Mouse (Mus musculus) retina, postnatal 7 days (tissue): ENCODE data around the gene Sumo1.
"Not testable (repeated sequence)": the region's sequence is repeated elsewhere in the genome, so short reads cannot be mapped to it uniquely, and the experiment has no call there.

ENCODE experiments used
- DNase-seq: peaks from one replicate; pipeline ENCODE4 v3.0.0-alpha.2; 2012; ENCODE audit warnings: low read depth, low spot score

Gene Sumo1

DNA sequence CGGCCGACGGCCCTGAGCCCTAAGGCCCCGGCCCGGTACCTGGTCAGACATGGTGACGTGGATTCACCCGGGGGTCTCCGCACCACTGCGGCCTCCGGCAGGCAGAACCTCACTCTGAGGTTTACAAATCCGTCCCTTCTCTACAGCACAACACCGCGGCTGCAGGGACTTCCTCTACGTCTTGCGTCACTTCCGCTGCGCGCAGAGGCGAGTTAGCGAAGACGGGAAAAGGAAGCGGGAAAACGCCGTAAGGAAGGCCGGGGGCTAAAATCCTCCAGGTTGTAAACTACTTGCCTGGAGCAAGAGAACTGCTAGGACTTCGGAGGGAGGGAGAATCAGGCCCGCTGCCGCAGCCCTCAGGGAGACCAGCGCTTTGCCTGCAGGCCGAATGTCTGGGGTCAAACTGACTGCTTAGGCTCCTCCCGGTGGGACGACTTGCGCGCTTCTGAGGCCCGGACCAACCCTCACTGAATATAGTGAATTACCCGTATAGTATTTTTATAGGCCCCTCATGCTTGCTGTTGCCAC, at the start of gene Sumo1:
Gene Sumo1, minus strand, starts transcription at position 194 of the 528 bp plus-strand sequence.
- peak; percentile 93 for DNase-seq

DNA sequence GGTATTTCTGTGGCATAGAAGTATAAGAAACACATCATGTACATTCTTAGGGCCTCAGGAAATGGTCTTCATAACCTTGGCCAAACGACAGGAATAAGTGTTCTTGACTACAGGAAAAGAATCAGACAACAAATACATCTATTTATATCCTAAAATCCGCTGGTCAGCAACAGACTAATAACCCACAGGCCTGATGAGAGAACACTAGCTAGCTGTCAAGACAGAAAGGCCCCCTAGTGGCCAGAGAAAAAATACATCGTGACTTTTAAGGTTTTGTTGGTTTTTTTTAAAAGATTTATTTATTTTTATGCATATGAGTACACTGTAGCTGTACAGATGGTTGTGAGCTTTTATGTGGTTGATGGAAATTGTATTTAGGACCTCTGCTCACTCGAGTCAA, 49.3 kb upstream of the Sumo1 start:
- DNase-seq: peak; percentile 3

DNA sequence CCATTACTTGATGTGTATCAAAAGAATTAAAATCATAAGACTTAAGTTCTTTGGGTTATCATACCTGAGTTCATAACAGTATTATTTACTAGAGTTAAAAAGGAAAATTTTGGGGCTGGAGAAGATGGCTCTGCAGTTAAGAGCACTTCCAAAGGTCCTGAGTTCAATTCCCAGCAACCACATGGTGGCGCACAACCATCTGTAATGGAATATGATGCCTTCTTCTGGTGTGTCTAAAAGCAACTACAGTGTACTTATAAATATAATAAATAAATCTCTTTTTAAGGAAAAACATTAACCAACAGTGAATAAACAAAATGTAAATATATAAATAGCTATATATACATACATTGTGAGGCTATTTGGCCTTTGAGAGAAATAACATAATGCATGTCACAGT, 31.1 kb upstream of the Sumo1 start:
- DNase-seq: no peak

DNA sequence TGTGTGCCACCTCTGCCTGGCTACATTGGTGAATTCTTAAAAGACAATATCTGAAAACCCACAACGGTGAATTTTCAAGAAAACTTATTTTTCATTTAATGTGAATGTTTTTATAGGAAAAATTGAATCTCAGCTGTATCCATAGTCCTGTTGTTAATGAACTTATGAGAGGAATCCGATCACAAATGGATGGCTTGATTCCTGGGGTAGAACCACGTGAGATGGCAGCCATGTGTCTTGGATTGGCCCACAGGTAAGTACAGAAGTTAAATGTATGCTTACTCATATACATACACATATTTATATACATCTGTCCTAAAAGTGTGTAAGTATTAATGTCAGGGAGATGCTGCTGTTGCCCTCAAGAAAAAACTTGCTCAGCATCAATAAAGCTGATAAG, 27.6 kb upstream of the Sumo1 start:
- no peak for DNase-seq

DNA sequence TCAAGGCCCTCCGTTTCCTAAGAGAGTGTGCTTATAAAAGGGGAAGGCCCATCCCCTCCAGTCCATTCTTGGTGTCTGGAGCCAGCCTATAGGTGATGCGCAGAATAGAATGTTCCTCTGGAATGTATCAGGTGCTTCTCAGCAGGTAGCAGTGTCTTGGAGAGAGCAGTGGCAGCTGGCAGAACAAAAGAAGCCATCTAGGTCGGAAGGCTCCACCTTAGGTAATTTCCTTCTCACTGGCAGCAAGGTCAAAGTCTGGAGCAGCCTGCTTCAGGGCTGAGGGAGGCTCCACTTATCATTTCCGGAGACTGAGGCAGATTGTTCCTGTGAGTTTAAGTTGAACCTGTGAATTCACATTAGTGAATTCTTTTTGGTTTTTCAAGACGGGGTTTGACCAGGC, 27.1 kb upstream of the Sumo1 start:
- no peak for DNase-seq

DNA sequence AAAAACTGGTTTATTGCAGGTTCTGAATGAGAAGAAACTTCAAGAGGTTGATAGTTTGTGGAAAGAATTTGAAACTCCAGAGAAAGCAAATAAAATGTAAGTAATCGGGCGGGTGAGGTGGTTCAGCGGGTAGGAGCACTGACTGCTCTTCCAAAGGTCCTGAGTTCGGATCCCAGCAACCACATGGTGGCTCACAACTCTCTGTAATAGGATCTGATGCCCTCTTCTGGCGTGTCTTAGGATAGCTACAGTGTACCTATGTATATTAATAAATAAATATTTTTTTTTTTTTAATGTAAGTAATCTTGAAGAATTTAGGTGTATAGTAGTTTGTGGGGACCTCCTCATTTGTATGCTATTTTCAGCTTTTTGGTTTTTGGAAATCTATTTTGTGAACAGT, 19.8 kb upstream of the Sumo1 start:
- no peak for DNase-seq

DNA sequence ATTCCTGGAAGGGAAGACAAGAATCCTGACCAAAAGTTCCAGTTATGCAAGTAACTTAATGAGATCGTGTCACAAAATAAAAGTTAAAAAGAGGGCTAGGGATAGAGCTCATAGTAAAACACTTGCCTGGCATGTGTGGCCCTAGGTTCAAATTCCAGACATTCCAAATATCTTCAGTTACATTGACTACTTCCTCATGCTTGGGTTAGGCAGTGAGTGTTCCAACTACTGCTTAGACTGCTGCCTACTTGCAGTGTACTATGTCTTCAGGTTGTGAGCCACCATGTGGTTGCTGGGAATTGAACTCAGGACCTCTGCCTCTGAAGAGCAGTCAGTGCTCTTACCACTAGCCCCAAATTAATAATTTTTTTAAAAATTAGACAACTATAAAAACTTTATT, 16.9 kb upstream of the Sumo1 start:
- no peak for DNase-seq

DNA sequence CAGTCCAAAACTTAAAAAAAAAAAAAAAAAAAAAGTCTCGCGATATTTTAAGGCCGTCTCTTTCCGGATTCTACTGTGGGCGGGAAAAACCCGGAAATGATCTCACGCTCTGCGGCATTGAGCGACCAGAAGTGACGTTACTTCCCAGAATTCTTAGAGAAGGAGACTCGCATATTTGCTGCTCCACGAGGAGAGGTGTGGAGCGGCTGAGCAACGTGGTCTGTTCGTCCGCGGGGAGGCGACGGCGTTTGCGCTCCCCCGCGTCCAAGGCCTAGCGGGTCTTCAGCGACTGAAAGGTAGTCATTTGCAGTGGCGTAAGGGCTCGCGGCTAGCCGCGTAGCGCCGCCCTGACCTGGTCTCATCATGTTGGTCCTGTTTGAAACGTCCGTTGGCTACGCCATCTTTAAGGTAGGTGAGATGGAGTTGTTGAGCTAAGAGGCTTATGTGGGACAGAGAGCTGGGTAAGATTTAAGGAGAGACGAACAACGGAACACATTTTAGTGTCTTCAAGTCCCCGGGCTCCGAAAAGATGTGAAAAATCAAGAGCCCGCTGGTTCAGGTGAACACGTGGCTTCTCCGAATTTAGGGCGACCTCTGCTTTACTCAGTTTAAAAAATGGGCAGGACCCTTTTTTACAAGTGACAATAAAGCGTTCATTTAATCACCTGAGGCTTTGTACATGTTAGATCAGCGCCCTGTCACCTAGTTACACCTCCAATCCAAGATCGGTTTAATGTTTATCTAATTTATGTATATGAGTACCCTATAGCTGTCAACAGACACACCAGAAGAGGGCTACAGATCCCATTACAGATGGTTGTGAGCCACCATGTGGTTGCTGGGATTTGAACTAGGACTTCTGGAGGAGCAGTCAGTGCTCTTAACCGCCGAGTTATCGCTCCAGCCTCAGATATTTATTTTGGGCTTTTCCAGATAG, 14.5 kb upstream of the Sumo1 start, which contains the start of gene Nop58:
Gene Nop58, plus strand, starts transcription at position 153 of the 937 bp plus-strand sequence.
- peak; percentile 96 for DNase-seq

DNA sequence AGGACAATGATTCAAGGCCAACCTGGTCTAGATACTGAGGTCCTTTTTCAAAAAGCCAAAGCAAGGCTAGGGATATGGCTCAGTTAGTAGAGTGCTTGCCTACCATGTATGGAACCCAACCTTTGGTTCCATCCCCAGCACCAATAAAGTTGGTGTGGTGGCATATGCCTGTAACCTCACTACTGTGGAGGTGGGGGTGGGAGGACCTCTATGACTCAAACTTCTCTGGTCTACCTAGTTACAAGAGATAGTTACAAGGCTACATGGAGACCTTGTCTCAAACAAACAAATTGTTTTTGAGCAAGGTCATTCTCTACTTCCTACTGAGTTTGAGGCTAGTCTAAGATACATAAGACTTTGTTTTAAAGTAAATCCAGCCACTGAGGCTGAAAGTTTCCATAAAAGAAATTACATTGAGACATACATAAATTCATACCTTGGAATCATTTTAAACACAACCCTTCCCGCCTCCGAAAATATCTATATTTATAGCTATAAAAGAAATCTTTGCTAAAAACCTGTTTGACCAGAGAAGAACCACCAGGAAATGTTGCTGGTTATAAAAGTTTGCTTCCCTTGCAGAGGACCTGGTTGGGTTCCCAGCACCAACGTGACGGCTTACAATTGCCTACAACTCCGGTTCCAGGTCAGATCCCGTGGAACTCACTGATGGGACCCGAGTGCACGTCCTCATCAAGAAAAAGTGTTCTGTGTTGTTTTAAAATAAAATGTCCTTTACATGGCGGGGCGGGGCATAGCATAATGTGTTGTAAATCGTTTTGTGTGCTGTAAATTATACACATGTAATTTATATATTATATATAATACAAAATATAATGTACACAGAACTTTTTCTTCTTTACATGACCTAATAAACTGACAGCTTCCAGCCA, 13.5 kb upstream of the Sumo1 start:
- no peak for DNase-seq

DNA sequence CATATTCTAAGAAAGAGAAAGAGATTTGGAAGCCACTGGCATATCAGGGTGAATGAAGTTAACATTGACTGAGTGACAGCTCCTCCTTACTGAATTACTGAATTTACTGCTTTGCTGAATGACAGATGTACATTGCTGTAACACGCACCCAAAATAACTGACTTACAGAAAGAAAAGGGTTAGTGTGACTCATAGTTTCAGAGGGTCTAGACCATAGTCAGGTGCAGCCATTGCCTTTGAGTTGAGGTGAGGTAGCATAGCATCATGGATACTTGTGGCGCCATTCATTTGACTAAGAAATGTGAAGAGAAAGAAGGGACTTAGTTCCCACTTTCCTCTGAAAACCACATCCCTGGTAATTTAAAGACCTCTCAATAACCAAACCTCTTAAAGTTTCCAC, 3.0 kb upstream of the Sumo1 start:
- DNase-seq: no peak

DNA sequence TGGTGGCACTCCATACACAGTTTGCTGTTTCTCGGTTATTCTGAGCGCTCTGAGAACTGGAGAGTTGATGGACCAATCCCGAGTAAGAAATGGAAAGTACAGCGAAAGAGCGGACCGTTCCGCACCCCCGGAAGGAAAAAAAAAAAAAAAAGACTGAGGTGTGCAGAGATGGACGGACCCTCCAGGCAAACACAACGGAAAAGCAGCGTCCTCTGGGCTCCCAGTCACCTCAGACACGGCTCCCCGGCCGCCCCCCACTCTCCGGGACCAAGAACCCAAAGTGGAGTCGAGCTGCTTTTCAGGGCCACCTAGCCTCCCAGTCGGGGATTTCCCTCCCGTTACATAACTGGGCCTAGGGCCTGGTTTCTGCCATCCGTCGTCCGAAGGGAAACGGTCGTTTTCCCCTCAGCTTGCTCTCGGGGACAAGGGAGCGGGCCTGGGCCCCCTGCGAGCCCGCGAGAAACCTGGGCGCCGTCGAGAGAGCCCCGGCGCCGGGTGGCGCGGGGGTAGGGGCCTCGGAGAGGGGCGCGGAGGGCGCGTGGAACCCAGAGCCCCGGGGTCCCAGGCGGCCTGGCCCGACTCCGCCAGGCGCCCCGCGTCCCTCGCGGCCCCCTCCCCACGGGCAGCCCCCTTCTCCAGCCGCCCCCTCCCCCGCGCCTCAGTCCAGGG, 538 bp downstream of the Sumo1 start:
- no peak for DNase-seq

DNA sequence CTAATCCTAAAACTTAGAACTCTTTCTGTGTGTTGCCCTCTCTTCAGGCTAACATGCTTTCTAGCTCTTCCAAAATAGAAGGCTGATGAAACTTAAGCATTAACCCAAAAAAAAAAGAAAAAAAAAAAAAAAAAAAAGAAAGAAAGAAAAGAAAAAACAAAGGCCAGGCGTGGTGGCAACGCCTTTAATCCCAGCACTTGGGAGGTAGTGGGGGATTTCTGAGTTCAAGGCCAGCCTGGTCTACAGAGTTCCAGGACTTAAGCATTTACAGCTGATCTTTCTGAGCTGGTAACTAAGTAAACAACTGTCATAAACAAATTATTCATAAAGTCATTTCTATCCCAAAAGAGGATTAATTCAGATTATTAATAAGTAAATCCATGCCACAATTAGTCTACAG, 1.8 kb downstream of the Sumo1 start:
- no peak for DNase-seq

DNA sequence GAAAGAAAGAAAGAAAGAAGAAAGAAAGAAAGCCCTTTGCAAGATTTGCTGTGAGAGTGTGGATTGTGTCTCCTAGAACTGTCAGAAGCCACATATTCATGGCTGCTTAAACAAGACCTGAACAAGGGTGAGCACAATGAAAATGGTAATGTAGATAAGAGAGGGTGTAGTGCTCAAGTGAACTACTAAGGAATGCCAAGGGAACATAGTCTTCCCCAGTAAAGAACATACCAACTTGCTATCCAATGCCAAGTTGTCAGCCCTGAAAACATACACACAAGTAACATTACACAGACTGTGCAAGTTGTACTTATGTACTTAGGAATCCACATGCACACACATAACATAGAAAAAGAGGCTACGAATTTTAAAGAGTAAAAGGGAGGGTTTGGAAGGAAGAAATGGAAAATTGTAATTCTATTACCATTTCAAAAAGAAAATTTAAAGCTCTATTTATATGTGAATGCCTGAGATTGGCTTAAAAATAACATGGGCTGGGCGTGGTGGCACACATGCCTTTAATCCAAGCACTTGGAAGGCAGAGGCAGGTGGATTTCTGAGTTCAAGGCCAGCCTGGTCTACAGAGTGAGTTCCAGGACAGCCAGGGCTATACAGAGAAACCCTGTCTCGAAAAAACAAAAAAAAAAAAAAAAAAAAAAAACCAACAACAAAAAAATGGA, 7.0 kb downstream of the Sumo1 start:
- DNase-seq: no peak

DNA sequence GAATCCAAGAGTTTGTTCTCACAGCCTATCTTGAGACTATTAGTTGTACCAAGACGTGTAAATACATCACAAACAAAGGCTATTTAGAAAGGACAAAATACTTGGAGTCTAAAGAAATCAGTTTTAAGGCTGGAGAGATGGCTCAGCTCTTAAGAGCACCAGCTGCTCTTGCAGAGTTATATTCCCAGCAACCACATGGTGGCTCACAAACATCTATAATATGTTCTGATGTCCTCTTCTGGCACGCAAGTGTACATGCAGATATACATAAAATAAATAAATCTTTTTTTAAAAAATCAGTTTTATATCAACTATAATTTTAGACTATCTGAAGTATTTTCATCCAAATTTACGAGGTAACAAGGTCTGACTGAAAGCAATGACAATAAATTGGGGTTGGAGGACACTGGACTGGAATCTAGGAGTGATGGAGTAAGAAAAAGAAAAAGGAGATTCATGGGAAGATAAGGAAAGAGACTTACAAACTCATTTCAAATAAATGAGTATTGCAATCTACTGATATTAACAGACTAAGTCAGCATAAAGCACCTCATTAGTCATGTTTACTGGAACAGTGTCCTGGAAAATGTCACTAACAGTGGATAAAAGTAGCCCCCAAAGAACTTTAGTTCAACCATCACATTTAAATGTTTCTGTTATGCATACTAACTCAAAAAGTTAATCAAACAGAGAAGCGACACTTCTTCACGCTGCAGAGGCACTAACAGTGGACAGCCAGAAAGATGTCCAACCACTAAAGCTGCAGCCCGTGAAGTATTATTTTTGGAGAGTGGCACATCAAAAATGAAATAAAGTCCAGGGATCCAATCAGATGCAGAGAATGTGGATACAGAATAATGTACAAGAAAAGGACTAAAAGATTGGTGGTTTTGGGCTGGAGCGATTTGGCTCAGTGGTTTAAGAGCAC, 14.1 kb downstream of the Sumo1 start:
- DNase-seq: no peak

DNA sequence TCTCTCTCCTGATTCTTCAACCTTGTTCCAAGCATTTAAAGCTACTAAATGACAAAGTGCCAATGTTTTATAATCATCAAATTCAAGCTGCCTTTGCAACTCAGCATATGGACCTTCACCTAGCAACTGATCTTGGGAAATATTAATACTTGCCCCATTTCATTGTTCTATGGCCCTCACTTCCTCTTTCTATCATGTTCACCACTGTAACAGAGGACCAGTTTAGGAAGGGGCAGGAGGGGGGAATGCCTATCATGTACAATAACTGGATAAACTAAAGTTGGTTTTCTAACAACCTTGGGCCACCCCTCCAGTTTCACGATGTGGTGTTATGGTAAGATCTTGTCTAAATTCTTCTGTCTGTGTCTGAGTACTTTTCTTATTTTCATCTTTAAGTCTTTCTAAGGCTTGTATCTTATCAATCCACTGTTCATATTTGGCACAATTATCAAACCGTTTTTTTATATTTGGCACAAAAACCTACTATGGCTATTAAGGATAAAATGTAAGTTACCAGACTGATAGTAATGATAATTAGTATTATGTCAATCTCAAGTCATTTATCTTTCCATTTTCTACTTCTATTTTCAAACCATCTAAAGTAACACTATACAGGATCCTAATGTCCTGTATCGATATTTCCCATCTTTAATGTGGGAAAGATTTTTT, 17.3 kb downstream of the Sumo1 start:
- no peak for DNase-seq

DNA sequence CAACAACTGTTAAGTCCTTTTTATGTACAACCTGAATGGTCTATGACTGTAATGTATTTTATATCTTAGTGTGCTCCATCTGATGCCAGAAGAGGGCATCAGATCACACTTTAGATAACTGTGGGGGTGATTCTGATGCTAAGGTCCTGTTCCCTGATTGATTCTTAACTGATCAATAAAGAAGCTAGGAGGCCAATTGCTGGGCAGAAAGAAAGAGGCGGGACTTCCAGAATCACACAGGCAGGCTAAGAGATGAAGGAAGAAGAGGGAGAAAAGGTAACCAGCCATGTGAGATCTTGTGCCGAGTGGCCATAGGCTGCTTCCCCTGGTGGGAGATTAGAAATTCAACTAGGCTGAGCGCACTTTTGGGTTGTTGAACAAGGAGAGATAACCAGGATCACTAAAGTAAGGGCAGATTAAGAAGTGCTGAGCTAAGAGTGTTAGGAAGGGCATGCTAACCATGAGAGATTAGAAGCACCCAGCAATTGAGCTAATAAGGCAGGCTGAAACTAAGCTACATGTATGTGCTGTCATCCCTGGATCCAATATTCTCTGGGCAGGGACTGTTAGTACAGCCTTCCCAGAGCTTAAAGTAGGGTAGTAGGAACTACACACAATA, 19.3 kb downstream of the Sumo1 start:
- no peak for DNase-seq

DNA sequence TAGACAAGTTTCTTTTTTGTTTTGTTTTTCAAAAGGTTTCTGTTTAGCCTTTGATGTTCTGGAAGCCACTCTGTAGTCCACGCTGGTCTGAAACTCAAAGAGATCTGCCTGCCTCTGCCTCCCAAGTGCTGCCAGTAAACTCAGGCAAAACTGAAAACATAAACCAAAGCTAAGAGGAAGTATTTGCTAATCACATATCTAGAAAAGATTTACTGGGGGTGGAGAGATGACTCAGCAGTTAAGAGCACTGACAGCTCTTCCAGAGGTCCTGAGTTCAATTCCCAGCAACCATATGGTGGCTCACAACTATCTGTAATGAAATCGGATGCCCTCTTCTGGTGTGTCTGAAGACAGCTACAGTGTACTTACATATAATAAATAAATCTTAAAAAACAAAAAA, 24.1 kb downstream of the Sumo1 start:
- DNase-seq: not testable (repeated sequence)

DNA sequence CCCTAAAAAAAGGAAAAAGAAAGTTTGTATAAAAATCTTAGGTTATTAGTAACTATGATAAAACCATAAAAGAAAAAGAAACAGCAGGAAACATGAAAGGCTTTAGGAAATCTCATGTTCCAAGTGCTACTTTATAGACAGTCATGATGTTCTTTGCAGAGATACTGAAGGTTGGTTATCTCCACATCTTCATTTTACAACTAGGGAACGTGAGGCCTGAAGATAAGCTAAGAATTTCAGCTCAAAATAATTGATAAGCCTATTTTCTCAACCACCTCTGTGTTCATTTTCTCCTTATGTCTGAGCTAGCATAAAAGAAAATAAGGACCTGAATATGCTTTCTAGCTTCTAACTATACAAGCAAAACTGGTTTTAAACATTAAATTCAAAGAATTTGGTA, 28.1 kb downstream of the Sumo1 start:
- DNase-seq: no peak

DNA sequence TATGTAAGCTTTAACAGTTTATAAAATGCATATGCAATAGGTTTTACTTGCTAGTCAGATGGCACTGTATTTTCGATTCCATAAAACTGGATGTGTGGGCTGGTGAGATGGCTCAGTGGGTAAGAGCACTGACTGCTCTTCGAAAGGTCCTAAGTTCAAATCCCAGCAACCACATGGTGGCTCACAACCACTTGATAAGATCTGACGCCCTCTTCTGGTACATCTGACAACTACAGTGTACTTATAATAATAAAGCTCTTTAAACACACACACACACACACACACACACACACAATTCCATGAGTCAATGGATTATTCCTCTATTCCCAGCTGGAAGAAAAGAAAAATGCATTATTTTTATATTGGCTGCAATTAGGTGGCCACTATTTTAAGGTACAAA, 32.3 kb downstream of the Sumo1 start:
- DNase-seq: no peak
